Mouse (Mus musculus): ENCODE measurements around the gene Ints5. TPM values are rescaled to one million over a fixed set of nuclear protein-coding genes. Genes with fewer than 3 reads are reported as not detected.
A peak's percentile ranks its signal among the peaks of the same experiment; 100 is the strongest.

The Ints5 gene
- polyA plus RNA-seq, 1 experiment from 2014 or later, result 31.1 TPM

- no peak overlapping the region for H3K27ac ChIP-seq (replicated peaks; ENCODE audit: low read depth, low read length)
- peak overlapping the region; percentile 64 for H3K4me2 ChIP-seq (ENCODE audit: low read length)
- peaks cover 51% of the 10 kb centered on the region for H3K36me3 ChIP-seq (ENCODE audit: control insufficient read depth, insufficient read depth, low read length)
- H3K9ac ChIP-seq (replicated peaks; ENCODE audit: low read length), result no peak overlapping the region
- H3K4me3 ChIP-seq (replicated peaks; ENCODE audit: low read depth, low read length), result peak overlapping the region; percentile 12
- H3K9me3 ChIP-seq (ENCODE audit: control insufficient read depth, low read length), result no peaks in the 10 kb centered on the region
- peaks cover 22% of the 10 kb centered on the region for H3K4me1 ChIP-seq (ENCODE audit: control insufficient read depth, insufficient read depth, low read length)
- 74% methylated on average over 5 of the region's 5 CpGs for WGBS
- no peak for DNase-seq
- H3K27me3 ChIP-seq (ENCODE audit: control insufficient read depth, insufficient read depth, low read length), result no peaks in the 10 kb centered on the region
- no peak for ATAC-seq (ENCODE audit: low FRiP score, low TSS enrichment)
Observed at GRCm38 (mm10) chr19:8944062-8944461, 51.3 kb downstream of the Ints5 start.

GRCm38 (mm10) chr19:8944750-8945149, 51.9 kb downstream of the Ints5 start:
- Histone ChIP-seq H3K9me3 (ENCODE audit: control insufficient read depth, low read length) (no peaks in the 10 kb centered on the region), H3K9ac (replicated peaks; ENCODE audit: low read length) (no peak overlapping the region), H3K4me2 (ENCODE audit: low read length) (peak overlapping the region; percentile 26), H3K36me3 (ENCODE audit: control insufficient read depth, insufficient read depth, low read length) (peaks cover 55% of the 10 kb centered on the region), H3K27me3 (ENCODE audit: control insufficient read depth, insufficient read depth, low read length) (no peaks in the 10 kb centered on the region), H3K4me3 (replicated peaks; ENCODE audit: low read depth, low read length) (no peak overlapping the region), H3K27ac (replicated peaks; ENCODE audit: low read depth, low read length) (no peak overlapping the region), H3K4me1 (ENCODE audit: control insufficient read depth, insufficient read depth, low read length) (peaks cover 22% of the 10 kb centered on the region)
- ATAC-seq (ENCODE audit: low FRiP score, low TSS enrichment) (no peak), DNase-seq (peak; percentile 78)
- WGBS, result 43% methylated on average over 5 of the region's 5 CpGs

GRCm38 (mm10) chr19:8945251-8945650, 52.4 kb downstream of the Ints5 start:
- Histone ChIP-seq H3K27me3 (ENCODE audit: control insufficient read depth, insufficient read depth, low read length) (no peaks in the 10 kb centered on the region), H3K36me3 (ENCODE audit: control insufficient read depth, insufficient read depth, low read length) (peaks cover 59% of the 10 kb centered on the region), H3K27ac (replicated peaks; ENCODE audit: low read depth, low read length) (no peak overlapping the region), H3K9me3 (ENCODE audit: control insufficient read depth, low read length) (no peaks in the 10 kb centered on the region), H3K4me1 (ENCODE audit: control insufficient read depth, insufficient read depth, low read length) (peaks cover 22% of the 10 kb centered on the region), H3K4me2 (ENCODE audit: low read length) (peak overlapping the region; percentile 26), H3K9ac (replicated peaks; ENCODE audit: low read length) (no peak overlapping the region), H3K4me3 (replicated peaks; ENCODE audit: low read depth, low read length) (no peak overlapping the region)
- ATAC-seq (ENCODE audit: low FRiP score, low TSS enrichment) (no peak), DNase-seq (no peak)
- 90% methylated on average over 6 of the region's 6 CpGs for WGBS

- DNase-seq, result no peak
- 98% methylated on average over 7 of the region's 7 CpGs for WGBS
- peaks cover 76% of the 10 kb centered on the region for H3K36me3 ChIP-seq (ENCODE audit: control insufficient read depth, insufficient read depth, low read length)
Observed at GRCm38 (mm10) chr19:8946929-8947328, 54.1 kb downstream of the Ints5 start.

More at GRCm38 (mm10) chr19:8946929-8947328, 54.1 kb downstream of the Ints5 start:
- H3K27me3 ChIP-seq (ENCODE audit: control insufficient read depth, insufficient read depth, low read length), result no peaks in the 10 kb centered on the region
- no peak overlapping the region for H3K4me3 ChIP-seq (replicated peaks; ENCODE audit: low read depth, low read length)
- peaks cover 17% of the 10 kb centered on the region for H3K4me1 ChIP-seq (ENCODE audit: control insufficient read depth, insufficient read depth, low read length)
- H3K27ac ChIP-seq (replicated peaks; ENCODE audit: low read depth, low read length), result no peak overlapping the region
- no peak for ATAC-seq (ENCODE audit: low FRiP score, low TSS enrichment)
- H3K4me2 ChIP-seq (ENCODE audit: low read length), result no peak overlapping the region
- no peak overlapping the region for H3K9ac ChIP-seq (replicated peaks; ENCODE audit: low read length)
- no peaks in the 10 kb centered on the region for H3K9me3 ChIP-seq (ENCODE audit: control insufficient read depth, low read length)

Small RNA genes within 50 kb of the gene (microRNA-seq; reads per million reads assigned to microRNA genes)
- not detected for gene Mir5136

Other genes with a start within 250 kb of the Ints5 start
- gene Chrm1, start 229.2 kb upstream of the Ints5 start, polyA plus RNA-seq (2014; fragmentation: Nextera tagmentation; extraction: Ambion mirVana), result 0.19 and 0.45 TPM in 2 replicates
- 157 TPM in 2 replicates for gene Slc3a2, start 169.6 kb upstream of the Ints5 start, polyA plus RNA-seq (2014; fragmentation: Nextera tagmentation; extraction: Ambion mirVana)
- gene Wdr74, start 157.2 kb upstream of the Ints5 start, polyA plus RNA-seq (2014; fragmentation: Nextera tagmentation; extraction: Ambion mirVana), result 89.1 and 95.7 TPM in 2 replicates
- 0.97 and 1.1 TPM in 2 replicates for gene 1700092M07Rik, start 152.3 kb upstream of the Ints5 start, polyA plus RNA-seq (2014; fragmentation: Nextera tagmentation; extraction: Ambion mirVana)
- 102 and 110 TPM in 2 replicates for gene Stx5a, start 151.6 kb upstream of the Ints5 start, polyA plus RNA-seq (2014; fragmentation: Nextera tagmentation; extraction: Ambion mirVana)
- 146 and 171 TPM in 2 replicates for gene Nxf1, start 135.9 kb upstream of the Ints5 start, polyA plus RNA-seq (2014; fragmentation: Nextera tagmentation; extraction: Ambion mirVana)
- 270 and 278 TPM in 2 replicates for gene Tmem223, start 122.0 kb upstream of the Ints5 start, polyA plus RNA-seq (2014; fragmentation: Nextera tagmentation; extraction: Ambion mirVana)
- 24.8 and 32.4 TPM in 2 replicates for gene Tmem179b, start 118.5 kb upstream of the Ints5 start, polyA plus RNA-seq (2014; fragmentation: Nextera tagmentation; extraction: Ambion mirVana)
- 18.0 and 21.0 TPM in 2 replicates for gene Taf6l, start 106.6 kb upstream of the Ints5 start, polyA plus RNA-seq (2014; fragmentation: Nextera tagmentation; extraction: Ambion mirVana)
- gene Polr2g, start 94.4 kb upstream of the Ints5 start, polyA plus RNA-seq (2014; fragmentation: Nextera tagmentation; extraction: Ambion mirVana), result 156 and 165 TPM in 2 replicates
- gene Zbtb3, start 90.5 kb upstream of the Ints5 start, polyA plus RNA-seq (2014; fragmentation: Nextera tagmentation; extraction: Ambion mirVana), result 7.2 and 7.9 TPM in 2 replicates
- gene Ttc9c, start 73.7 kb upstream of the Ints5 start, polyA plus RNA-seq (2014; fragmentation: Nextera tagmentation; extraction: Ambion mirVana), result 37.5 and 55.8 TPM in 2 replicates
- gene Hnrnpul2, start 73.0 kb upstream of the Ints5 start, polyA plus RNA-seq (2014; fragmentation: Nextera tagmentation; extraction: Ambion mirVana), result 8.8 and 9.6 TPM in 2 replicates
- gene AC129217.1, start 63.2 kb upstream of the Ints5 start, polyA plus RNA-seq (2014; fragmentation: Nextera tagmentation; extraction: Ambion mirVana), result not detected in 2 replicates
- 78.2 and 98.7 TPM in 2 replicates for gene Bscl2, start 55.5 kb upstream of the Ints5 start, polyA plus RNA-seq (2014; fragmentation: Nextera tagmentation; extraction: Ambion mirVana)
- 466 and 598 TPM in 2 replicates for gene Gng3, start 53.8 kb upstream of the Ints5 start, polyA plus RNA-seq (2014; fragmentation: Nextera tagmentation; extraction: Ambion mirVana)
- gene Lrrn4cl, start 42.2 kb upstream of the Ints5 start, polyA plus RNA-seq (2014; fragmentation: Nextera tagmentation; extraction: Ambion mirVana), result 0.28 and 0.62 TPM in 2 replicates
- gene Ubxn1, start 21.5 kb upstream of the Ints5 start, polyA plus RNA-seq (2014; fragmentation: Nextera tagmentation; extraction: Ambion mirVana), result 139 and 154 TPM in 2 replicates
- gene Uqcc3, start 12.1 kb upstream of the Ints5 start, polyA plus RNA-seq (2014; fragmentation: Nextera tagmentation; extraction: Ambion mirVana), result 61.3 and 62.6 TPM in 2 replicates
- gene Lbhd1, start 9.3 kb upstream of the Ints5 start, polyA plus RNA-seq (2014; fragmentation: Nextera tagmentation; extraction: Ambion mirVana), result 34.9 and 38.0 TPM in 2 replicates
- gene Gm49403, start 9.1 kb upstream of the Ints5 start, polyA plus RNA-seq (2014; fragmentation: Nextera tagmentation; extraction: Ambion mirVana), result not detected in 2 replicates
- 40.4 and 43.1 TPM in 2 replicates for gene 1810009A15Rik, start 4.2 kb upstream of the Ints5 start, polyA plus RNA-seq (2014; fragmentation: Nextera tagmentation; extraction: Ambion mirVana)
- 0.30 TPM in 1 of 2 replicates, not detected in the other for gene Gm49416, start 4.1 kb upstream of the Ints5 start, polyA plus RNA-seq (2014; fragmentation: Nextera tagmentation; extraction: Ambion mirVana)
- gene Ganab, start 5.1 kb downstream of the Ints5 start, polyA plus RNA-seq (2014; fragmentation: Nextera tagmentation; extraction: Ambion mirVana), result 59.0 and 83.3 TPM in 2 replicates
- gene B3gat3, start 27.4 kb downstream of the Ints5 start, polyA plus RNA-seq (2014; fragmentation: Nextera tagmentation; extraction: Ambion mirVana), result 75.0 and 83.5 TPM in 2 replicates
- 1.4 TPM in 2 replicates for gene Rom1, start 36.4 kb downstream of the Ints5 start, polyA plus RNA-seq (2014; fragmentation: Nextera tagmentation; extraction: Ambion mirVana)
- 4.3 and 5.5 TPM in 2 replicates for gene Eml3, start 36.5 kb downstream of the Ints5 start, polyA plus RNA-seq (2014; fragmentation: Nextera tagmentation; extraction: Ambion mirVana)
- 38.0 and 62.2 TPM in 2 replicates for gene Mta2, start 48.9 kb downstream of the Ints5 start, polyA plus RNA-seq (2014; fragmentation: Nextera tagmentation; extraction: Ambion mirVana)
- gene Tut1, start 60.8 kb downstream of the Ints5 start, polyA plus RNA-seq (2014; fragmentation: Nextera tagmentation; extraction: Ambion mirVana), result 20.0 and 25.0 TPM in 2 replicates
- gene Eef1g, start 74.0 kb downstream of the Ints5 start, polyA plus RNA-seq (2014; fragmentation: Nextera tagmentation; extraction: Ambion mirVana), result 308 and 311 TPM in 2 replicates
- gene Ahnak, start 96.3 kb downstream of the Ints5 start, polyA plus RNA-seq (2014; fragmentation: Nextera tagmentation; extraction: Ambion mirVana), result 1.2 and 4.2 TPM in 2 replicates
- not detected in 2 replicates for gene Scgb1a1, start 195.0 kb downstream of the Ints5 start, polyA plus RNA-seq (2014; fragmentation: Nextera tagmentation; extraction: Ambion mirVana)
- gene Asrgl1, start 242.6 kb downstream of the Ints5 start, polyA plus RNA-seq (2014; fragmentation: Nextera tagmentation; extraction: Ambion mirVana), result 15.0 and 17.5 TPM in 2 replicates

All from midbrain, embryonic 14.5 days (tissue).